Mouse (Mus musculus) T-cell, adult 2 months (primary cell): ENCODE measurements around the gene D7Ertd443e.

Source experiments
- DNase-seq: peaks from one replicate; pipeline ENCODE4 v3.0.0; 2022; ENCODE audit warnings: low spot score

D7Ertd443e gene

GRCm38 (mm10) chr7:134227101-134227500 lies 158.4 kb downstream of the D7Ertd443e start:
- no peak for DNase-seq

DNA sequence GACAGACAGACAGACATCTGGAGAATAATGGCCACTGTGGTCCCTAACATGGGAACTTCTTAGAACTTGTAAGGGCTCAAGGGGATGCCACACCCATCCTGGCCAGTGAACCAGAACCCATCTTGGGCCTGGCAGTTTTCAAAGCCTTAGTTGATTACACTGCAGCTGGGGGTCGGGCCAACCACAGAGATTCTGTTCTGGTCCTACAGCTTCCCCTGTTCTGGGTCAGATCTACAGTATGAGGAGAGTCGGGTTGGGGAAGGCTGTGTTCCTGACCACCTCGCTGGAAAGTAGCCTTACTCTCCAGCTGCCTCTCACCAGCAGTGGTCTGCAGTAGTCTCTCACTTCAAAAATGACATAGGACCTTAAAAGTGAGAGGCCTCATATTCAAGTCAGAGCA lies 159.2 kb downstream of the D7Ertd443e start:
- no peak for DNase-seq

DNA sequence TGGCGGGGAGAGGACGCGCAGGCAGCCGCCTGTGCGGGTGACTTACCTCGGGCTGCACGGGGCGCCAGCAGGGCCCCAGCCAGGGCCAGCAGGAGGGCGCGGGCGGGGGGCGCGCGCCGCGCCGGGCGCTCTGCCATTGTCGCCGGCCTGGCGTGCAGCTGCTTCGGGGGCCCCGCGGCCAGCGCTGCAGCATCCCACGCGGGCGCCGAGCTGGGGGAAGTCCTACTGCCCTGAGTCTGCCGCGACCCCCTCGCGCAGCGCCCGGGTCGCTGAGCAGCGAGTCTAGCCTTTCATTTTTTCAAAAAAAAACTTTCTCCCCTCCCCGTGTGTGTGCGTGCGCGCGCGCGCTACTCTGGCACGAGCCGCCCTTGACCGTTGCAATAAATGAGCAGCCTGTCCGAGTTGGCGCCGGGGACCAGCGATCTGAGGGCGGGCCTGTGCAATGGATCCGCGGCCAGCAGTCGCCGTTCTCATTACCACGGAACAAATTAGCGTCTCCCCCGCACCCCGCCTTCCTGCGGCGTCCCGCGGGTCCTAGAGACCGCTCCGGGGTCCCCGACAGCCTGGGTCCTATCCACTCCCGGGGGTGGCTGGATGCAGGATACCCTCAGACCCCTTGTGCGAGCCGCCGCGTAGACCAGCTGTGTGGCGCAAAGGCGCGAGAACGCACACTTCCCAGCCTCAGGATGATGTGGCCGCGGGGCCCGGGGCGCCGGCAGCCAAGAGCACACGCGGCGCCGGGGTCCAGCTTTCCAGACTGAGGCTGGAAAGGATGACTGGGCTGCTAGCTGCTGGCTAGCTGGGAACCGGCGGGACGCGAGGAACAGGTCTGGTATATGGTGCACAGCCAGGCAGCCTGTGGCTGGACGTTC lies 160.5 kb downstream of the D7Ertd443e start:
- no peak for DNase-seq

GRCm38 (mm10) chr7:134224421-134224740 lies 161.1 kb downstream of the D7Ertd443e start:
- DNase-seq = no peak

GRCm38 (mm10) chr7:134223444-134224161 lies 161.9 kb downstream of the D7Ertd443e start:
- DNase-seq = no peak
